Mouse (Mus musculus) left cerebral cortex, postnatal 25 days (tissue): ENCODE data around the gene Pex14. TPM values are rescaled to one million over a fixed set of nuclear protein-coding genes. Genes with fewer than 3 reads are reported as not detected.

Experiments used
- DNase-seq, 2 experiments: peaks; one replicate each; pipeline ENCODE4 v3.0.0; 2022; ENCODE audit warnings: low spot score in 2 of 2, mixed read lengths in 1 of 2
- intact Hi-C: fragments of 180-260 bp; cut with DNase I; formaldehyde crosslinking; loops from one replicate; pipeline ENCODE4 v1.15.1; 2025
- total RNA-seq, 2 experiments: library from RNA; stranded (reverse); gene quantifications; 2 replicates each; pipeline ENCODE4 v1.2.3; 2021

Pex14 gene
- 10 to 100 TPM; 45.5 to 47.0 TPM for total RNA-seq

GRCm38 (mm10) chr4:149099369-149100017, at the start of gene Pex14:
TSS of gene Pex14 (minus strand) at chr4:149099876.
- intact Hi-C loops = no loop called here
- peak; percentile 91 to 94 for DNase-seq

GRCm38 (mm10) chr4:149149196-149149595, 49.5 kb upstream of the Pex14 start:
- intact Hi-C loops = no loop called here

GRCm38 (mm10) chr4:149148084-149148483, 48.4 kb upstream of the Pex14 start:
- intact Hi-C loops = no loop called here

More at GRCm38 (mm10) chr4:149149196-149149595, 49.5 kb upstream of the Pex14 start:
- no peak for DNase-seq

GRCm38 (mm10) chr4:149147528-149147927, 47.9 kb upstream of the Pex14 start:
- no peak for DNase-seq
- intact Hi-C loops = no loop called here

More at GRCm38 (mm10) chr4:149148084-149148483, 48.4 kb upstream of the Pex14 start:
- no peak for DNase-seq

GRCm38 (mm10) chr4:149145151-149145550, 45.5 kb upstream of the Pex14 start:
- DNase-seq = no peak
- intact Hi-C loops = no loop called here

GRCm38 (mm10) chr4:149144459-149144858, 44.8 kb upstream of the Pex14 start:
- intact Hi-C loops = loop anchor here (5.0 kb wide), 1 partner anchor 403 kb away; no protein-coding TSS in a partner anchor
- DNase-seq = peak; percentile 84 to 86

- DNase-seq = no peak
- intact Hi-C loops = loop anchor here (5.0 kb wide), 1 partner anchor 404 kb away; no protein-coding TSS in a partner anchor
These were observed 43.9 kb upstream of the Pex14 start for GRCm38 (mm10) chr4:149143594-149143993.

- no peak for DNase-seq
- intact Hi-C loops = no loop called here
These were observed 38.8 kb upstream of the Pex14 start for GRCm38 (mm10) chr4:149138515-149138914.

- DNase-seq = peak; percentile 89 to 90
- intact Hi-C loops = no loop called here
These were observed 37.5 kb upstream of the Pex14 start, which contains the start of gene Cenps for GRCm38 (mm10) chr4:149136982-149137770. TSS of gene Cenps (minus strand) at chr4:149137629.

- intact Hi-C loops = no loop called here
- DNase-seq = no peak
These were observed 36.6 kb upstream of the Pex14 start for GRCm38 (mm10) chr4:149136116-149136850.

GRCm38 (mm10) chr4:149133395-149133794, 33.7 kb upstream of the Pex14 start:
- intact Hi-C loops = no loop called here
- DNase-seq = no peak

GRCm38 (mm10) chr4:149131789-149132565, 32.3 kb upstream of the Pex14 start:
- no peak for DNase-seq
- intact Hi-C loops = no loop called here

- intact Hi-C loops = no loop called here
- DNase-seq = no peak
These were observed 31.5 kb upstream of the Pex14 start for GRCm38 (mm10) chr4:149131021-149131752.

GRCm38 (mm10) chr4:149128467-149128866, 28.8 kb upstream of the Pex14 start:
- DNase-seq = peak in 1 of 2 experiments; percentile 76
- intact Hi-C loops = no loop called here

- intact Hi-C loops = no loop called here
- peak in 1 of 2 experiments; percentile 54 for DNase-seq
These were observed 27.0 kb upstream of the Pex14 start, which contains the start of gene Cort for GRCm38 (mm10) chr4:149126663-149127062. TSS of gene Cort (minus strand) at chr4:149126763.

- no peak for DNase-seq
- intact Hi-C loops = no loop called here
These were observed 26.4 kb upstream of the Pex14 start for GRCm38 (mm10) chr4:149126115-149126509.

- intact Hi-C loops = no loop called here
- DNase-seq = no peak
These were observed 25.9 kb upstream of the Pex14 start for GRCm38 (mm10) chr4:149125341-149126114.

- intact Hi-C loops = no loop called here
- no peak for DNase-seq
These were observed 23.8 kb upstream of the Pex14 start for GRCm38 (mm10) chr4:149123432-149123831.
